Mouse (Mus musculus) C2C12 (cell line): Measurements from ENCODE around the gene Coa5.

Source experiments
- CTCF ChIP-seq: IDR thresholded peaks from one replicate; pipeline ENCODE4 v1.5.1; 2011; ENCODE audit not compliant: control insufficient read depth, insufficient read depth, insufficient read length
- MAX ChIP-seq: IDR thresholded peaks from one replicate; pipeline ENCODE4 v1.6.1; 2011; ENCODE audit warnings: mild to moderate bottlenecking, control low read depth
- MYOD1 ChIP-seq: IDR thresholded peaks from one replicate; pipeline ENCODE4 v1.6.1; 2011; ENCODE audit warnings: low read depth; ENCODE audit not compliant: control insufficient read depth, insufficient read length
- USF1 ChIP-seq: IDR thresholded peaks from one replicate; pipeline ENCODE4 v1.6.1; 2011; ENCODE audit warnings: low read depth, mild to moderate bottlenecking, control low read depth, moderate library complexity

DNA sequence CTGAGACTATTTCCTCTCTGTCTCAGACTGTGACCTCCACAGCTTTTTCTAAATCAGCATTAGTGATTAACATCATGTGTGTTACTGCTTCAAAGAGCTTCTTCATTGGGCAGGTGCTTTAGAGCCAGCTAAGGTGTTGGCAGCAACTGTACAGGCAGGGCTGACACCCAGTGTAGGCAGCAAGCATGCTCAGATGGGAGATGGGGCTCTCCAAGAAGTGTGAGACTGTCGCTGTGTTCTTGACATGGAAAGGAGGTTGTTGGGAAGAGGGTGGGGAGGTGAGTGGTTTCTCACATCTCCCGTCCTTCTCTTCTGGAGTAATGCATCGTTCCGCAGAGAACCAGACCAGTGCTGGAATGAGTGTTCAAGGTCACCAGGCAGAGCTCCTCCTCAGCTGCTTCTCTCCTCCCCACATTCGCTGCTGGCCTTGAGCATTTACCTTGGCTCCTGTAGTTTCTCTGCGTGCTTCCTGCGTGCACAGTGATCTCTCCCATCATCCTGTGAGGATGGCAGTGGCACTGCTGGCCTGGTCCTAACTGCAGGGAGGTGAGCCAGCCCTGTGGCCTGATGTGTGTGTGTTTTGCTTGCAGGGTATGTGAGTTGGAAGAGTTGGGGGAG lies 61.0 kb downstream of the Coa5 start:
- TF ChIP-seq CTCF, result no peak
- TF ChIP-seq USF1, result no peak
- TF ChIP-seq MAX, result no peak
- TF ChIP-seq MYOD1, result no peak
